Mouse (Mus musculus) heart, embryonic 11.5 days (tissue): ENCODE measurements at regions not wholly inside any gene's neighbourhood (a gene's known extent, or its start where the extent isn't known, plus 50 kb on each side); places are given as distances from the start of the nearest gene placed in this dataset.
A peak's percentile ranks its signal among the peaks of the same experiment; 100 is the strongest.

Source experiments
- ATAC-seq: fragments of 200-750 bp; cut with Nextera tagmentation; replicated peaks from 2 replicates; pipeline ENCODE4 v1.8.0; 2017; ENCODE audit warnings: moderate library complexity; ENCODE audit not compliant: insufficient number of reproducible peaks, low FRiP score, low TSS enrichment
- H3K27ac ChIP-seq: fragments of 300-500 bp; sonication (generic); 2 replicates; pipeline ENCODE4 v1.5.1; 2014; ENCODE audit warnings: mild to moderate bottlenecking, low read depth, low read length
- H3K27me3 ChIP-seq: fragments of 300-500 bp; sonication (generic); 2 replicates; pipeline ENCODE4 v1.6.1; 2014; ENCODE audit warnings: mild to moderate bottlenecking, low read length, mixed read lengths; ENCODE audit not compliant: control insufficient read depth, insufficient read depth
- H3K36me3 ChIP-seq: fragments of 300-500 bp; sonication (generic); 2 replicates; pipeline ENCODE4 v1.6.1; 2014; ENCODE audit warnings: mild to moderate bottlenecking, low read length, moderate library complexity, mixed read lengths; ENCODE audit not compliant: control insufficient read depth, insufficient read depth
- H3K4me1 ChIP-seq: fragments of 300-500 bp; sonication (generic); 2 replicates; pipeline ENCODE4 v1.6.1; 2014; ENCODE audit warnings: low read length; ENCODE audit not compliant: control insufficient read depth, insufficient read depth
- H3K4me2 ChIP-seq: fragments of 300-500 bp; sonication (generic); 2 replicates; pipeline ENCODE4 v1.6.1; 2014; ENCODE audit warnings: mild to moderate bottlenecking, moderate library complexity
- H3K4me3 ChIP-seq: fragments of 300-500 bp; sonication (generic); 2 replicates; pipeline ENCODE4 v1.5.1; 2014; ENCODE audit warnings: low read depth, low read length
- H3K9ac ChIP-seq: fragments of 300-500 bp; sonication (generic); 2 replicates; pipeline ENCODE4 v1.6.1; 2014; ENCODE audit warnings: mild to moderate bottlenecking, low read depth, low read length, moderate library complexity
- H3K9me3 ChIP-seq: fragments of 300-500 bp; sonication (generic); replicated peaks from 2 replicates; pipeline ENCODE4 v1.6.1; 2016; ENCODE audit warnings: low read length; ENCODE audit not compliant: control insufficient read depth
- WGBS: fragments of 180-500 bp; shearing (Covaris S2); extraction: QIAGEN DNeasy Blood & Tissue Kit; methylation state at CpG from one replicate; pipeline ENCODE4 v1.1.7; 2014; ENCODE audit not compliant: insufficient replicate concordance; 5-methylcytosine and 5-hydroxymethylcytosine counted together

GRCm38 (mm10) chr13:51261619-51262018 is 90.8 kb downstream of the Nxnl2 start:
- H3K4me1 ChIP-seq: no peaks in the 10 kb centered on the region
- H3K36me3 ChIP-seq: no peaks in the 10 kb centered on the region
- H3K27ac ChIP-seq: no peak overlapping the region
- no peak overlapping the region for H3K4me3 ChIP-seq
- WGBS: 73% methylated on average over 8 of the region's 8 CpGs
- no peak overlapping the region for H3K4me2 ChIP-seq
- H3K9me3 ChIP-seq: no peaks in the 10 kb centered on the region
- ATAC-seq: no peak
- H3K9ac ChIP-seq: no peak overlapping the region
- no peaks in the 10 kb centered on the region for H3K27me3 ChIP-seq

- 82% methylated on average over 4 of the region's 4 CpGs for WGBS
- H3K4me3 ChIP-seq: no peak overlapping the region
- no peaks in the 10 kb centered on the region for H3K9me3 ChIP-seq
- no peaks in the 10 kb centered on the region for H3K36me3 ChIP-seq
- no peak overlapping the region for H3K9ac ChIP-seq
- no peak overlapping the region for H3K27ac ChIP-seq
- no peaks in the 10 kb centered on the region for H3K27me3 ChIP-seq
- no peak overlapping the region for H3K4me2 ChIP-seq
- no peaks in the 10 kb centered on the region for H3K4me1 ChIP-seq
- ATAC-seq: no peak
Measured at GRCm38 (mm10) chr13:51272786-51273185, 102.0 kb downstream of the Nxnl2 start.

DNA sequence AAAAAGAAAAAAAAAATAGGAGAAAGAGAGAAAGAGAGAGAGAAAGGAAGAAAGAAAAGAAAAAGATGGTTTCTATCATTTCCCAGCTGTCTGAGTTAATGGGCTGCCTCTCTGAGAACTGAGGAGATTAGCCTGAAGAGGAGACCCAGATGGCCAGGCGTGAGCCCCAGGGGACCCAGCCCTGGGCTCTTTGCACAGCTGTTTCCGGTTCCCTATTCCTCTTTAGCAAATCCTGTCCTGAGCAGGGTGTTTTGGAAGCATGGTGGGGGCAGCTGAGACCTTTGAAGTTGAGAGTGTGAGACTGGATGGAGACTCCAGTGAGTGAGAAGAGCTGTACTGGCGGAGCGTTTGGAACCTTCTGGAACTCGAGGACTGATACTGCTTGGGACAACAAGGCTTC is 103.8 kb downstream of the Nxnl2 start:
- no peak overlapping the region for H3K4me3 ChIP-seq
- no peaks in the 10 kb centered on the region for H3K27me3 ChIP-seq
- ATAC-seq: no peak
- peaks cover 2% of the 10 kb centered on the region for H3K4me1 ChIP-seq
- H3K9ac ChIP-seq: no peak overlapping the region
- H3K36me3 ChIP-seq: no peaks in the 10 kb centered on the region
- H3K4me2 ChIP-seq: no peak overlapping the region
- no peaks in the 10 kb centered on the region for H3K9me3 ChIP-seq
- WGBS: 43% methylated on average over 5 of the region's 5 CpGs
- no peak overlapping the region for H3K27ac ChIP-seq

GRCm38 (mm10) chr13:51276601-51277000 is 105.8 kb downstream of the Nxnl2 start:
- no peak for ATAC-seq
- H3K27me3 ChIP-seq: no peaks in the 10 kb centered on the region
- no peak overlapping the region for H3K4me3 ChIP-seq
- H3K4me1 ChIP-seq: peaks cover 8% of the 10 kb centered on the region
- H3K4me2 ChIP-seq: no peak overlapping the region
- 86% methylated on average over 7 of the region's 7 CpGs for WGBS
- no peak overlapping the region for H3K9ac ChIP-seq
- H3K27ac ChIP-seq: no peak overlapping the region
- no peaks in the 10 kb centered on the region for H3K36me3 ChIP-seq
- no peaks in the 10 kb centered on the region for H3K9me3 ChIP-seq

DNA sequence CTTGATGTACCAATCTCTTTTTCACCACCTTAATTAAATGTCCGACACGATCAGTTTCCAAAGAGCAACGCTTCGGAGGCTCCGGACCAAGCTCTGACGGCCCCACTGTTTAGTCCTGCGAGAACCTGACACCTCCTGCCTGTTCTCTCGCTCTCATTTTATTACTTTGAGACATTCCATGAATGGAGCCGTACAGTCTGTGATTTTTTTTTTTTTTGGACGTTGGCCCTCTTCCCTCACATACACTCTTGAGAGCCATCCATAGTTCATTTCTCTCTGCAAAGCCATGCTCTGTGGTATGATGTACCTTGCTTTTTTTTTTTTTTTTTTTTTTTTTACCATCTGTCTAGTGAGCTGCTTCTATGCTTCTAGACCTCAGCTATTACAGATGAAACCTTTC is 106.7 kb downstream of the Nxnl2 start:
- peaks cover 8% of the 10 kb centered on the region for H3K4me1 ChIP-seq
- no peaks in the 10 kb centered on the region for H3K36me3 ChIP-seq
- no peaks in the 10 kb centered on the region for H3K27me3 ChIP-seq
- no peaks in the 10 kb centered on the region for H3K9me3 ChIP-seq
- H3K4me3 ChIP-seq: no peak overlapping the region
- no peak overlapping the region for H3K27ac ChIP-seq
- H3K4me2 ChIP-seq: no peak overlapping the region
- 68% methylated on average over 10 of the region's 10 CpGs for WGBS
- no peak for ATAC-seq
- H3K9ac ChIP-seq: no peak overlapping the region

- no peaks in the 10 kb centered on the region for H3K9me3 ChIP-seq
- no peak overlapping the region for H3K4me3 ChIP-seq
- no peak overlapping the region; the same call in 1 of the 2 replicates for H3K4me2 ChIP-seq
- 22% methylated on average over 8 of the region's 8 CpGs for WGBS
- peaks cover 8% of the 10 kb centered on the region for H3K4me1 ChIP-seq
- no peaks in the 10 kb centered on the region for H3K36me3 ChIP-seq
- no peaks in the 10 kb centered on the region for H3K27me3 ChIP-seq
- peak; percentile 51 for ATAC-seq
- H3K27ac ChIP-seq: peak overlapping the region; percentile 70; the same call in 1 of the 2 replicates
- no peak overlapping the region for H3K9ac ChIP-seq
Measured at GRCm38 (mm10) chr13:51279642-51280387, 109.0 kb downstream of the Nxnl2 start.

- no peak overlapping the region for H3K9ac ChIP-seq
- H3K36me3 ChIP-seq: no peaks in the 10 kb centered on the region
- 67% methylated on average over 8 of the region's 8 CpGs for WGBS
- H3K4me2 ChIP-seq: no peak overlapping the region
- H3K4me1 ChIP-seq: peaks cover 8% of the 10 kb centered on the region
- H3K4me3 ChIP-seq: no peak overlapping the region
- H3K27ac ChIP-seq: peak overlapping the region; percentile 47; the same call in 1 of the 2 replicates
- H3K27me3 ChIP-seq: no peaks in the 10 kb centered on the region
- no peak for ATAC-seq
- no peaks in the 10 kb centered on the region for H3K9me3 ChIP-seq
Measured at GRCm38 (mm10) chr13:51280388-51280753, 109.5 kb downstream of the Nxnl2 start.

GRCm38 (mm10) chr13:51284679-51285078 is 113.9 kb downstream of the Nxnl2 start:
- no peaks in the 10 kb centered on the region for H3K27me3 ChIP-seq
- ATAC-seq: no peak
- H3K9ac ChIP-seq: no peak overlapping the region
- H3K4me1 ChIP-seq: peaks cover 5% of the 10 kb centered on the region
- H3K27ac ChIP-seq: no peak overlapping the region
- no peaks in the 10 kb centered on the region; the same call in 1 of the 2 replicates for H3K9me3 ChIP-seq
- H3K4me2 ChIP-seq: no peak overlapping the region
- H3K4me3 ChIP-seq: no peak overlapping the region
- no peaks in the 10 kb centered on the region for H3K36me3 ChIP-seq

GRCm38 (mm10) chr13:51289442-51289841 is 118.6 kb downstream of the Nxnl2 start:
- Histone ChIP-seq H3K4me3 (no peak overlapping the region), H3K9me3 (no peaks in the 10 kb centered on the region; the same call in 1 of the 2 replicates), H3K27me3 (no peaks in the 10 kb centered on the region), H3K4me1 (no peaks in the 10 kb centered on the region; the same call in 1 of the 2 replicates), H3K4me2 (no peak overlapping the region), H3K36me3 (no peaks in the 10 kb centered on the region), H3K27ac (no peak overlapping the region), H3K9ac (no peak overlapping the region)
- 70% methylated on average over 4 of the region's 4 CpGs for WGBS
- ATAC-seq: no peak
